Mouse (Mus musculus): ENCODE results near the gene Dalrd3. TPM values are rescaled to one million over a fixed set of nuclear protein-coding genes. Genes with fewer than 3 reads are reported as not detected.
"Not testable (repeated sequence)": the region's sequence is repeated elsewhere in the genome, so short reads cannot be mapped to it uniquely, and the experiment has no call there.

Gene Dalrd3
- polyA plus RNA-seq, 1 experiment from 2014 or later: 351 TPM

- H3K4me2 ChIP-seq: no peak overlapping the region
- H3K36me3 ChIP-seq (replicated peaks): peaks cover 19% of the 10 kb centered on the region
- peaks cover 11% of the 10 kb centered on the region for H3K4me1 ChIP-seq
- H3K9ac ChIP-seq: no peak overlapping the region
- H3K4me3 ChIP-seq: no peak overlapping the region
- no peak overlapping the region for H3K27ac ChIP-seq
- no peak for ATAC-seq (replicated peaks)
- no peaks in the 10 kb centered on the region for H3K27me3 ChIP-seq (replicated peaks)
- no peaks in the 10 kb centered on the region for H3K9me3 ChIP-seq
- 78% methylated on average over 4 of the region's 4 CpGs for WGBS
Observed at GRCm38 (mm10) chr9:108599021-108599566, 29.4 kb downstream of the Dalrd3 start.

- no peak overlapping the region for H3K9ac ChIP-seq
- no peaks in the 10 kb centered on the region for H3K27me3 ChIP-seq (replicated peaks)
- H3K9me3 ChIP-seq: no peaks in the 10 kb centered on the region
- no peak overlapping the region for H3K27ac ChIP-seq
- peaks cover 23% of the 10 kb centered on the region for H3K36me3 ChIP-seq (replicated peaks)
- no peak for ATAC-seq (replicated peaks)
- H3K4me2 ChIP-seq: no peak overlapping the region
- H3K4me3 ChIP-seq: no peak overlapping the region
- 63% methylated on average over 2 of the region's 2 CpGs for WGBS
- H3K4me1 ChIP-seq: peaks cover 11% of the 10 kb centered on the region
Observed at GRCm38 (mm10) chr9:108600011-108600410, 30.3 kb downstream of the Dalrd3 start.

- no peak overlapping the region for H3K4me3 ChIP-seq
- 89% methylated on average over 4 of the region's 4 CpGs for WGBS
- peaks cover 4% of the 10 kb centered on the region for H3K4me1 ChIP-seq
- no peak overlapping the region for H3K4me2 ChIP-seq
- peaks cover 32% of the 10 kb centered on the region for H3K36me3 ChIP-seq (replicated peaks)
- no peak for ATAC-seq (replicated peaks)
- no peaks in the 10 kb centered on the region for H3K9me3 ChIP-seq
- no peak overlapping the region for H3K27ac ChIP-seq
- no peaks in the 10 kb centered on the region for H3K27me3 ChIP-seq (replicated peaks)
- no peak overlapping the region for H3K9ac ChIP-seq
Observed at GRCm38 (mm10) chr9:108601986-108602385, 32.3 kb downstream of the Dalrd3 start.

GRCm38 (mm10) chr9:108607929-108608328 lies 38.2 kb downstream of the Dalrd3 start:
- ATAC-seq (replicated peaks); H3K4me2 ChIP-seq; H3K27me3 ChIP-seq (replicated peaks); H3K9ac ChIP-seq; H3K9me3 ChIP-seq; H3K4me3 ChIP-seq; H3K27ac ChIP-seq; H3K4me1 ChIP-seq: not testable (repeated sequence)
- 93% methylated on average over 5 of the region's 5 CpGs for WGBS
- H3K36me3 ChIP-seq (replicated peaks): peaks cover 63% of the 10 kb centered on the region

- Histone ChIP-seq H3K9ac (no peak overlapping the region), H3K4me2 (no peak overlapping the region), H3K27ac (no peak overlapping the region), H3K36me3 (replicated peaks) (peaks cover 63% of the 10 kb centered on the region), H3K27me3 (replicated peaks) (no peaks in the 10 kb centered on the region), H3K4me1 (no peaks in the 10 kb centered on the region), H3K9me3 (no peaks in the 10 kb centered on the region), H3K4me3 (no peak overlapping the region)
- no peak for ATAC-seq (replicated peaks)
- 95% methylated on average over 4 of the region's 4 CpGs for WGBS
Observed at GRCm38 (mm10) chr9:108608889-108609288, 39.2 kb downstream of the Dalrd3 start.

- Histone ChIP-seq H3K9me3 (no peaks in the 10 kb centered on the region), H3K27ac (no peak overlapping the region), H3K9ac (no peak overlapping the region), H3K27me3 (replicated peaks) (no peaks in the 10 kb centered on the region), H3K4me2 (no peak overlapping the region), H3K4me1 (no peaks in the 10 kb centered on the region), H3K36me3 (replicated peaks) (peaks cover 55% of the 10 kb centered on the region), H3K4me3 (no peak overlapping the region)
- WGBS: 95% methylated on average over 10 of the region's 10 CpGs
- no peak for ATAC-seq (replicated peaks)
Observed at GRCm38 (mm10) chr9:108611488-108611887, 41.8 kb downstream of the Dalrd3 start.

- Histone ChIP-seq H3K27me3 (replicated peaks) (no peaks in the 10 kb centered on the region), H3K4me3 (no peak overlapping the region), H3K4me2 (no peak overlapping the region), H3K9ac (no peak overlapping the region), H3K4me1 (no peaks in the 10 kb centered on the region), H3K27ac (no peak overlapping the region), H3K9me3 (no peaks in the 10 kb centered on the region), H3K36me3 (replicated peaks) (peaks cover 19% of the 10 kb centered on the region; the same call in 1 of the 2 replicates)
- WGBS: 86% methylated on average over 1 of the region's 1 CpGs
- no peak for ATAC-seq (replicated peaks)
Observed at GRCm38 (mm10) chr9:108617301-108617700, 47.6 kb downstream of the Dalrd3 start.

MicroRNAs within 50 kb of the gene (microRNA counts, 519-probe panel; counts per million panel counts)
- microRNA mmu-miR-191 (2,814 counts per million, percentile 62 among the panel's probes with 10 or more counts), microRNA mmu-miR-425 (2,738 counts per million, percentile 59 among the panel's probes with 10 or more counts)

Small RNA genes lying within 50 kb of the gene (microRNA-seq; reads per million reads assigned to microRNA genes)
- gene Gm24083 (not detected), gene Mir191 (not detected), gene Mir425 (1,142 reads per million, percentile 81 among the genes with 10 or more reads in this experiment)

Other genes starting within 250 kb of the Dalrd3 start
- 413 and 429 TPM in 2 replicates for gene Gpx1, start 231.0 kb upstream of the Dalrd3 start, polyA plus RNA-seq (2015; fragmentation: Nextera tagmentation; extraction: Ambion mirVana)
- gene Usp4, start 222.0 kb upstream of the Dalrd3 start, polyA plus RNA-seq (2015; fragmentation: Nextera tagmentation; extraction: Ambion mirVana): 149 and 151 TPM in 2 replicates
- 2.4 and 2.7 TPM in 2 replicates for gene 1700102P08Rik, start 177.1 kb upstream of the Dalrd3 start, polyA plus RNA-seq (2015; fragmentation: Nextera tagmentation; extraction: Ambion mirVana)
- gene Ccdc36, start 141.4 kb upstream of the Dalrd3 start, polyA plus RNA-seq (2015; fragmentation: Nextera tagmentation; extraction: Ambion mirVana): 1.7 and 1.8 TPM in 2 replicates
- gene BC048562, start 133.4 kb upstream of the Dalrd3 start, polyA plus RNA-seq (2015; fragmentation: Nextera tagmentation; extraction: Ambion mirVana): not detected in 2 replicates
- gene Ccdc71, start 109.4 kb upstream of the Dalrd3 start, polyA plus RNA-seq (2015; fragmentation: Nextera tagmentation; extraction: Ambion mirVana): 70.2 and 71.4 TPM in 2 replicates
- gene Klhdc8b, start 108.3 kb upstream of the Dalrd3 start, polyA plus RNA-seq (2015; fragmentation: Nextera tagmentation; extraction: Ambion mirVana): 82.8 and 87.3 TPM in 2 replicates
- gene Lamb2, start 90.2 kb upstream of the Dalrd3 start, polyA plus RNA-seq (2015; fragmentation: Nextera tagmentation; extraction: Ambion mirVana): 19.1 and 22.7 TPM in 2 replicates
- 87.1 and 94.3 TPM in 2 replicates for gene Usp19, start 79.3 kb upstream of the Dalrd3 start, polyA plus RNA-seq (2015; fragmentation: Nextera tagmentation; extraction: Ambion mirVana)
- gene Qars, start 62.2 kb upstream of the Dalrd3 start, polyA plus RNA-seq (2015; fragmentation: Nextera tagmentation; extraction: Ambion mirVana): 64.0 and 64.6 TPM in 2 replicates
- gene Qrich1, start 53.1 kb upstream of the Dalrd3 start, polyA plus RNA-seq (2015; fragmentation: Nextera tagmentation; extraction: Ambion mirVana): 132 and 133 TPM in 2 replicates
- gene Impdh2, start 9.6 kb upstream of the Dalrd3 start, polyA plus RNA-seq (2015; fragmentation: Nextera tagmentation; extraction: Ambion mirVana): 101 TPM in 2 replicates
- gene Ndufaf3, start 2.5 kb upstream of the Dalrd3 start, polyA plus RNA-seq (2015; fragmentation: Nextera tagmentation; extraction: Ambion mirVana): 75.2 and 76.8 TPM in 2 replicates
- 404 and 429 TPM in 2 replicates for gene Wdr6, start 8.9 kb downstream of the Dalrd3 start, polyA plus RNA-seq (2015; fragmentation: Nextera tagmentation; extraction: Ambion mirVana)
- 32.7 and 38.5 TPM in 2 replicates for gene P4htm, start 27.8 kb downstream of the Dalrd3 start, polyA plus RNA-seq (2015; fragmentation: Nextera tagmentation; extraction: Ambion mirVana)
- 51.7 and 53.3 TPM in 2 replicates for gene Arih2, start 79.5 kb downstream of the Dalrd3 start, polyA plus RNA-seq (2015; fragmentation: Nextera tagmentation; extraction: Ambion mirVana)
- 43.2 and 45.1 TPM in 2 replicates for gene Slc25a20, start 92.2 kb downstream of the Dalrd3 start, polyA plus RNA-seq (2015; fragmentation: Nextera tagmentation; extraction: Ambion mirVana)
- 67.7 and 68.4 TPM in 2 replicates for gene Prkar2a, start 119.4 kb downstream of the Dalrd3 start, polyA plus RNA-seq (2015; fragmentation: Nextera tagmentation; extraction: Ambion mirVana)
- 230 and 239 TPM in 2 replicates for gene Ip6k2, start 213.9 kb downstream of the Dalrd3 start, polyA plus RNA-seq (2015; fragmentation: Nextera tagmentation; extraction: Ambion mirVana)
- 34.9 and 38.1 TPM in 2 replicates for gene Nckipsd, start 238.5 kb downstream of the Dalrd3 start, polyA plus RNA-seq (2015; fragmentation: Nextera tagmentation; extraction: Ambion mirVana)